Mouse (Mus musculus) WW6 (cell line): ENCODE measurements at regions not wholly inside any gene's neighbourhood (a gene's known extent, or its start where the extent isn't known, plus 50 kb on each side); places are given as distances from the start of the nearest gene placed in this dataset.

Experiments
- DNase-seq: peaks from one replicate; pipeline ENCODE4 v3.0.0-alpha.2; 2013; ENCODE audit warnings: low read depth, low spot score

GRCm38 (mm10) chr14:61819251-61819650 lies 212.0 kb downstream of the Kcnrg start:
- DNase-seq: no peak

GRCm38 (mm10) chr14:61834291-61834936 lies 227.2 kb downstream of the Kcnrg start:
- DNase-seq: no peak

GRCm38 (mm10) chr14:61835729-61836128 lies 228.5 kb downstream of the Kcnrg start:
- DNase-seq: no peak

- no peak for DNase-seq
Observed at GRCm38 (mm10) chr14:61836231-61836630, 229.0 kb downstream of the Kcnrg start.

- no peak for DNase-seq
Observed at GRCm38 (mm10) chr14:61836965-61837364, 229.7 kb downstream of the Kcnrg start.

GRCm38 (mm10) chr14:61837851-61838250 lies 230.6 kb downstream of the Kcnrg start:
- no peak for DNase-seq

GRCm38 (mm10) chr14:61842476-61842875 lies 235.2 kb downstream of the Kcnrg start:
- no peak for DNase-seq

GRCm38 (mm10) chr14:61846441-61846840 lies 239.2 kb downstream of the Kcnrg start:
- no peak for DNase-seq

- no peak for DNase-seq
Observed at GRCm38 (mm10) chr14:61850244-61850643, 243.0 kb downstream of the Kcnrg start.

GRCm38 (mm10) chr14:61857616-61858015 lies 250.4 kb downstream of the Kcnrg start:
- DNase-seq: no peak

- DNase-seq: no peak
Observed at GRCm38 (mm10) chr14:61860688-61861087, 253.4 kb downstream of the Kcnrg start.

- no peak for DNase-seq
Observed at GRCm38 (mm10) chr14:61861357-61861958, 254.2 kb downstream of the Kcnrg start.

GRCm38 (mm10) chr14:61862931-61863330 lies 255.7 kb downstream of the Kcnrg start:
- DNase-seq: no peak

- no peak for DNase-seq
Observed at GRCm38 (mm10) chr14:61863475-61863874, 256.2 kb downstream of the Kcnrg start.

- DNase-seq: no peak
Observed at GRCm38 (mm10) chr14:61866532-61867268, 259.4 kb downstream of the Kcnrg start.

- no peak for DNase-seq
Observed at GRCm38 (mm10) chr14:61874206-61874605, 266.9 kb downstream of the Kcnrg start.

- DNase-seq: no peak
Observed at GRCm38 (mm10) chr14:61879416-61879815, 272.2 kb downstream of the Kcnrg start.

- DNase-seq: no peak
Observed at GRCm38 (mm10) chr14:61880514-61881259, 273.4 kb downstream of the Kcnrg start.

GRCm38 (mm10) chr14:61885241-61886015 lies 278.2 kb downstream of the Kcnrg start:
- no peak for DNase-seq

- DNase-seq: no peak
Observed at GRCm38 (mm10) chr14:61889626-61890025, 282.4 kb downstream of the Kcnrg start.

- no peak for DNase-seq
Observed at GRCm38 (mm10) chr14:61893786-61894185, 286.5 kb downstream of the Kcnrg start.
